Mouse (Mus musculus) stomach, embryonic 16.5 days (tissue): Measurements from ENCODE around the gene Gal3st1. TPM values are rescaled to one million over a fixed set of nuclear protein-coding genes. Genes with fewer than 3 reads are reported as not detected.
A peak's percentile ranks its signal among the peaks of the same experiment; 100 is the strongest.

ENCODE experiments used
- ATAC-seq: fragments of 200-750 bp; cut with Nextera tagmentation; 2 replicates; pipeline ENCODE4 v1.8.0; 2017; ENCODE audit warnings: moderate number of reproducible peaks, moderate TSS enrichment; ENCODE audit not compliant: insufficient read depth, low FRiP score
- H3K27ac ChIP-seq: fragments of 300-500 bp; sonication (generic); 2 replicates; pipeline ENCODE4 v1.5.1; 2014; ENCODE audit warnings: low read length
- H3K27me3 ChIP-seq: fragments of 300-500 bp; sonication (generic); 2 replicates; pipeline ENCODE4 v1.6.1; 2014; ENCODE audit warnings: low read length, control low read depth, mixed read lengths; ENCODE audit not compliant: control insufficient read depth, insufficient read depth
- H3K36me3 ChIP-seq: fragments of 300-500 bp; sonication (generic); 2 replicates; pipeline ENCODE4 v1.6.1; 2014; ENCODE audit warnings: low read length; ENCODE audit not compliant: control insufficient read depth, insufficient read depth
- H3K4me1 ChIP-seq: fragments of 300-500 bp; sonication (generic); 2 replicates; pipeline ENCODE4 v1.6.1; 2014; ENCODE audit warnings: low read length, control low read depth, mixed read lengths; ENCODE audit not compliant: control insufficient read depth, insufficient read depth
- H3K4me2 ChIP-seq: fragments of 300-500 bp; sonication (generic); 2 replicates; pipeline ENCODE4 v1.6.1; 2014; ENCODE audit warnings: low read depth, low read length, mixed read lengths
- H3K4me3 ChIP-seq: fragments of 300-500 bp; sonication (generic); replicated peaks from 2 replicates; pipeline ENCODE4 v1.5.1; 2014; ENCODE audit warnings: mild to moderate bottlenecking, low read length
- H3K9ac ChIP-seq: fragments of 300-500 bp; sonication (generic); 2 replicates; pipeline ENCODE4 v1.6.1; 2014; ENCODE audit warnings: low read length
- H3K9me3 ChIP-seq: fragments of 300-500 bp; sonication (generic); replicated peaks from 2 replicates; pipeline ENCODE4 v1.6.1; 2016; ENCODE audit warnings: low read length, control low read depth; ENCODE audit not compliant: control insufficient read depth
- WGBS: fragments of 180-500 bp; shearing (Covaris S2); extraction: QIAGEN DNeasy Blood & Tissue Kit; methylation state at CpG from one replicate; pipeline ENCODE4 v1.1.7; 2014; 5-methylcytosine and 5-hydroxymethylcytosine counted together
- polyA plus RNA-seq: library from polyadenylated mRNA; unstranded; fragments of >200 nt; fragmentation: Nextera tagmentation; extraction: Ambion mirVana; gene quantifications from 2 replicates; pipeline ENCODE4 v1.2.1, GENCODE M21; 2015

The Gal3st1 gene
- polyA plus RNA-seq, 1 experiment from 2014 or later: 18.1 TPM

GRCm38 (mm10) chr11:4034169-4034568 is 50.7 kb downstream of the Gal3st1 start:
- no peaks in the 10 kb centered on the region for H3K9me3 ChIP-seq
- H3K4me1 ChIP-seq: 0 out of 2 replicates have a peak, but pooled peaks cover 4% of the 10 kb centered on the region
- H3K4me2 ChIP-seq: no peak overlapping the region
- no peak overlapping the region for H3K27ac ChIP-seq
- no peaks in the 10 kb centered on the region; the same call in 1 of the 2 replicates for H3K27me3 ChIP-seq
- ATAC-seq: no peak
- WGBS: 85% methylated on average over 4 of the region's 4 CpGs
- no peaks in the 10 kb centered on the region for H3K36me3 ChIP-seq
- no peak overlapping the region for H3K4me3 ChIP-seq
- H3K9ac ChIP-seq: no peak overlapping the region

GRCm38 (mm10) chr11:4035116-4035892 is 51.9 kb downstream of the Gal3st1 start:
- peak; percentile 32; the same call in 1 of the 2 replicates for ATAC-seq
- Histone ChIP-seq H3K4me3 (no peak overlapping the region), H3K27me3 (no peaks in the 10 kb centered on the region; the same call in 1 of the 2 replicates), H3K9ac (no peak overlapping the region), H3K27ac (no peak overlapping the region), H3K4me2 (no peak overlapping the region), H3K4me1 (0 out of 2 replicates have a peak, but pooled peaks cover 4% of the 10 kb centered on the region), H3K36me3 (no peaks in the 10 kb centered on the region), H3K9me3 (no peaks in the 10 kb centered on the region)
- 62% methylated on average over 18 of the region's 18 CpGs for WGBS

- Histone ChIP-seq H3K9ac (no peak overlapping the region), H3K4me3 (no peak overlapping the region), H3K4me1 (0 out of 2 replicates have a peak, but pooled peaks cover 4% of the 10 kb centered on the region), H3K27me3 (no peaks in the 10 kb centered on the region; the same call in 1 of the 2 replicates), H3K4me2 (no peak overlapping the region), H3K27ac (no peak overlapping the region), H3K36me3 (no peaks in the 10 kb centered on the region), H3K9me3 (no peaks in the 10 kb centered on the region)
- ATAC-seq: peak; percentile 11; the same call in 1 of the 2 replicates
- WGBS: 68% methylated on average over 6 of the region's 6 CpGs
Observed at GRCm38 (mm10) chr11:4035916-4036315, 52.5 kb downstream of the Gal3st1 start.

- Histone ChIP-seq H3K4me2 (no peak overlapping the region), H3K27me3 (no peaks in the 10 kb centered on the region), H3K9ac (no peak overlapping the region), H3K4me3 (no peak overlapping the region), H3K36me3 (no peaks in the 10 kb centered on the region), H3K4me1 (0 out of 2 replicates have a peak, but pooled peaks cover 4% of the 10 kb centered on the region), H3K27ac (no peak overlapping the region), H3K9me3 (no peaks in the 10 kb centered on the region)
- no peak for ATAC-seq
- WGBS: 70% methylated on average over 9 of the region's 9 CpGs
Observed at GRCm38 (mm10) chr11:4036365-4037084, 53.1 kb downstream of the Gal3st1 start.

- no peaks in the 10 kb centered on the region for H3K9me3 ChIP-seq
- no peaks in the 10 kb centered on the region for H3K27me3 ChIP-seq
- no peaks in the 10 kb centered on the region for H3K4me1 ChIP-seq
- ATAC-seq: no peak
- WGBS: 92% methylated on average over 4 of the region's 4 CpGs
- no peaks in the 10 kb centered on the region for H3K36me3 ChIP-seq
- no peak overlapping the region for H3K9ac ChIP-seq
- H3K4me2 ChIP-seq: no peak overlapping the region
- H3K4me3 ChIP-seq: no peak overlapping the region
- no peak overlapping the region for H3K27ac ChIP-seq
Observed at GRCm38 (mm10) chr11:4039951-4040350, 56.5 kb downstream of the Gal3st1 start.

- WGBS: 81% methylated on average over 6 of the region's 6 CpGs
- Histone ChIP-seq H3K36me3 (no peaks in the 10 kb centered on the region), H3K27ac (no peak overlapping the region), H3K4me1 (no peaks in the 10 kb centered on the region), H3K9me3 (no peaks in the 10 kb centered on the region), H3K4me3 (no peak overlapping the region), H3K27me3 (no peaks in the 10 kb centered on the region), H3K9ac (no peak overlapping the region), H3K4me2 (no peak overlapping the region)
- no peak for ATAC-seq
Observed at GRCm38 (mm10) chr11:4041123-4041625, 57.7 kb downstream of the Gal3st1 start.

- WGBS: 85% methylated on average over 7 of the region's 7 CpGs
- H3K36me3 ChIP-seq: no peaks in the 10 kb centered on the region
- no peaks in the 10 kb centered on the region for H3K4me1 ChIP-seq
- H3K27me3 ChIP-seq: no peaks in the 10 kb centered on the region
- no peak overlapping the region for H3K4me3 ChIP-seq
- ATAC-seq: no peak
- H3K9me3 ChIP-seq: no peaks in the 10 kb centered on the region
- no peak overlapping the region for H3K9ac ChIP-seq
- H3K4me2 ChIP-seq: no peak overlapping the region
- no peak overlapping the region for H3K27ac ChIP-seq
Observed at GRCm38 (mm10) chr11:4043081-4043480, 59.6 kb downstream of the Gal3st1 start.

- ATAC-seq: peak; percentile 37; the same call in 1 of the 2 replicates
- Histone ChIP-seq H3K4me1 (no peaks in the 10 kb centered on the region), H3K36me3 (no peaks in the 10 kb centered on the region), H3K9ac (no peak overlapping the region), H3K9me3 (no peaks in the 10 kb centered on the region), H3K4me2 (no peak overlapping the region), H3K27ac (no peak overlapping the region), H3K4me3 (no peak overlapping the region), H3K27me3 (no peaks in the 10 kb centered on the region)
- 57% methylated on average over 5 of the region's 5 CpGs for WGBS
Observed at GRCm38 (mm10) chr11:4046526-4046925, 63.1 kb downstream of the Gal3st1 start.

- Histone ChIP-seq H3K4me2 (no peak overlapping the region), H3K4me1 (no peaks in the 10 kb centered on the region), H3K9me3 (no peaks in the 10 kb centered on the region), H3K27ac (no peak overlapping the region), H3K4me3 (no peak overlapping the region), H3K27me3 (no peaks in the 10 kb centered on the region), H3K9ac (no peak overlapping the region), H3K36me3 (no peaks in the 10 kb centered on the region)
- ATAC-seq: no peak
- WGBS: 88% methylated on average over 2 of the region's 2 CpGs
Observed at GRCm38 (mm10) chr11:4047766-4048165, 64.3 kb downstream of the Gal3st1 start.
